Mouse (Mus musculus) left cerebral cortex, adult 11 months (tissue): ENCODE measurements around the gene Zfp644.
A peak's percentile ranks its signal among the peaks of the same experiment; 100 is the strongest.
"Not testable (repeated sequence)": the region's sequence is repeated elsewhere in the genome, so short reads cannot be mapped to it uniquely, and the experiment has no call there.

ENCODE experiments used
- DNase-seq: peaks from one replicate; pipeline ENCODE4 v3.0.0; 2022; ENCODE audit warnings: low spot score

Zfp644 gene

GRCm38 (mm10) chr5:106696396-106697337 lies at the start of gene Zfp644:
Gene Zfp644 (minus strand): TSS chr5:106697287.
- DNase-seq = peak; percentile 78

GRCm38 (mm10) chr5:106739716-106740115 lies 42.6 kb upstream of the Zfp644 start:
- no peak for DNase-seq

GRCm38 (mm10) chr5:106723487-106723886 lies 26.4 kb upstream of the Zfp644 start:
- DNase-seq = no peak

- DNase-seq = no peak
Observed at GRCm38 (mm10) chr5:106722771-106723170, 25.7 kb upstream of the Zfp644 start.

- DNase-seq = no peak
Observed at GRCm38 (mm10) chr5:106711870-106712277, 14.8 kb upstream of the Zfp644 start.

GRCm38 (mm10) chr5:106711220-106711726 lies 14.2 kb upstream of the Zfp644 start:
- no peak for DNase-seq

GRCm38 (mm10) chr5:106710611-106711010 lies 13.5 kb upstream of the Zfp644 start:
- DNase-seq = no peak

GRCm38 (mm10) chr5:106710085-106710409 lies 13.0 kb upstream of the Zfp644 start:
- no peak for DNase-seq

GRCm38 (mm10) chr5:106709388-106710084 lies 12.4 kb upstream of the Zfp644 start:
- no peak for DNase-seq

GRCm38 (mm10) chr5:106706363-106706762 lies 9.3 kb upstream of the Zfp644 start:
- no peak for DNase-seq

GRCm38 (mm10) chr5:106705162-106705561 lies 8.1 kb upstream of the Zfp644 start:
- DNase-seq = no peak

GRCm38 (mm10) chr5:106695681-106696395 lies 1.2 kb downstream of the Zfp644 start:
- peak; percentile 38 for DNase-seq

- no peak for DNase-seq
Observed at GRCm38 (mm10) chr5:106695141-106695540, 1.9 kb downstream of the Zfp644 start.

- DNase-seq = no peak
Observed at GRCm38 (mm10) chr5:106694683-106695082, 2.4 kb downstream of the Zfp644 start.

GRCm38 (mm10) chr5:106693034-106693433 lies 4.1 kb downstream of the Zfp644 start:
- no peak for DNase-seq

GRCm38 (mm10) chr5:106680636-106681458 lies 16.2 kb downstream of the Zfp644 start:
- DNase-seq = no peak

- DNase-seq = no peak
Observed at GRCm38 (mm10) chr5:106679659-106680058, 17.4 kb downstream of the Zfp644 start.

GRCm38 (mm10) chr5:106678823-106679222 lies 18.3 kb downstream of the Zfp644 start:
- DNase-seq = not testable (repeated sequence)

GRCm38 (mm10) chr5:106676784-106677183 lies 20.3 kb downstream of the Zfp644 start:
- no peak for DNase-seq

- DNase-seq = no peak
Observed at GRCm38 (mm10) chr5:106672597-106672996, 24.5 kb downstream of the Zfp644 start.

GRCm38 (mm10) chr5:106671893-106672292 lies 25.2 kb downstream of the Zfp644 start:
- no peak for DNase-seq
